Mouse (Mus musculus) erythroblast, embryonic 14.5 days (primary cell): ENCODE results near the gene Tie1.

Experiments used
- GATA1 ChIP-seq: IDR thresholded peaks from 2 replicates; pipeline ENCODE4 v1.6.1; 2012; ENCODE audit warnings: low read length, inconsistent platforms, mixed read lengths
- TAL1 ChIP-seq: IDR thresholded peaks from 3 replicates; pipeline ENCODE4 v1.6.1; 2012; ENCODE audit warnings: low read length, inconsistent platforms, mixed read lengths

DNA sequence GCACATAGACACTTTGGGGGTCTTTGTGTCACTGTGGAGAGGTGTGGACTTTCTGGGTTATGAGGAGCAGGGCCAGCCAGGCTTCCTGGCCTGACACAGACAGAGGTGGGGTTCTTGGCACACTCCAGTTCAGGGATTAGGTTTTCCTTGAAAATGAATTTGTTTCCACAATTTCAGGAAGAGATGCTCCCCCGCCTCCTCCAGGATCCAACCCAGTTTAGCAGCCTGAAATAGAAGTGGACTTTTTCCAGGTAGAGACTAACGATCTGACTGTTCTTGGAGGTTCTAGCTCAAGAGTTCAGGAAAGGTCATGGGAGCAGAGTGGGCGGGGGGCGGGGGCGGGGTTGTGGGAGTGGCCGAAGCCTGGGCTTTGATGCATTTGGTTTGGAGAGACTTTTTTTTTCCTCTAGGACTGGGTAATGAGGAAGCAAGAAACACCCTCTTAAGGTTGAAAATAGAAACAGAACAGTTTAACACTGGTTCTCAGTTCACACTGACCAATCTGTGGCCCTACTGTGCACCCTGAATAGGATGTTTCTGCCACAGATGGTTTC lies 10.4 kb upstream of the Tie1 start:
- TF ChIP-seq GATA1 (no peak), TAL1 (no peak)
